Mouse (Mus musculus) urinary bladder, postnatal 14 days (tissue): ENCODE results near the gene Pogk.

Experiments
- DNase-seq: peaks from one replicate; pipeline ENCODE4 v3.0.0; 2021; ENCODE audit warnings: low spot score

The Pogk gene

DNA sequence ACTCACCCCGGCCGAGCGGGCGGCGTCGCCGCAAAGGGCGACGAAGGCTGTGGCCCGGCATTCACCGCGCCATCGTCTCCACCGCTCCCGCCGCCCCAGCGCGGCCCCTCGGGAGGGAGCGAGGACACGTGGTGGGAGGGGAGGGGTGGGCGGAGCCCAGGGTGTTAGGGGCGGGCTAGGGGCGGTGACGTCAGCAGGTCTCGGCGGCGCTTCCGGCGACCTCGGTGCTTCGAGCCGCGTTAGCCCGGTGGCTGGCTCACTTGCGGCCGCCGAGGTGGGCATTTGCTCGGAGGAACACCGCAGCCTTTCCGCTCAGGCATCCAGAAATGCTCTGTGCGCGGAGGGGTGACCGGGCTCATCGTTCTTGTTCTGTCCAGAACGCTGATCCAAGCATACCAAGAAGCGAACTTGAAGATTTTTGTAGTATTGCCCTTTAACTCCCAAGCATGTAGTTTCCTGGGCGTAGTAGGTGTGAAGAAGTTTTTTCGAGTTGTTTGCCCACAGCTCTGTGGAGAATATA, at the start of gene Pogk:
Gene Pogk (minus strand): TSS at position 163 of the 520 bp plus-strand sequence.
- DNase-seq, result peak; percentile 83

DNA sequence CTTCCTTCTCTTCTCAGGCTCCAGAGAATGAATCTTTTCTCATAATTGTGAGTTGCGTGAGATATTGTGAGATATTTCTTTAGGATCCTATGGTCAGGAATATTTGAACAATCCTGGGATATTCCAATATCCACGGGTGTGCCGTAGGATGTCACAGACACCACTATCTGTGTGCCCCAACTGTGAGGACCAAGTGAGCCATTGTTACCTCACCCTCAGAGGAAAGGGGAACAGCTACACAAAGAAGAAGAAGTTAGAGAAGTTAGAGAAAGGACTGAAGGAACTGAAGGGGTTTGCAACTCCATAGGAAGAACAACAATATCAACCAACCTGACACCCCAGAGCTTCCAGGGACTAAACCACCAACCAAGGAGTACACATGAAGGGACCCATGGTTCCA, 32.3 kb upstream of the Pogk start:
- DNase-seq, result no peak

DNA sequence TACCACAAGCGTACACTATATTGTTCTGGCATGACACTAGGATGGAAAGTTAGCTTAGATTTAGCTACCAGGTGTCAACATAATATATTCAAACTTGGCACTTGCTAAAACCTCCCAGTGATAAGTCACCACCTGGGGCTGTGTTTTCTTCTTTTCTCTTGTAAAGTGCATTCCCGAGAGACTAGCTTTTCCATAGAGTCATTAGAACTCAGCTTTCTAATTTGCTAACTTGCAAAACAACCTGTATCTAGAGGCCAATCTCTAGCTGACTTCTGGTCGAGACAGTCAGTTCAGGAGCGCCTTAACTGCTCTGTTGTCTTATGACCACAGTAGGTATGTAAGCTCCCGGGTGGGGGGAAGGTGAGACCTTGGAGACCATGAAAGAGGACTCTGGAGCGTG, 29.8 kb upstream of the Pogk start:
- no peak for DNase-seq

DNA sequence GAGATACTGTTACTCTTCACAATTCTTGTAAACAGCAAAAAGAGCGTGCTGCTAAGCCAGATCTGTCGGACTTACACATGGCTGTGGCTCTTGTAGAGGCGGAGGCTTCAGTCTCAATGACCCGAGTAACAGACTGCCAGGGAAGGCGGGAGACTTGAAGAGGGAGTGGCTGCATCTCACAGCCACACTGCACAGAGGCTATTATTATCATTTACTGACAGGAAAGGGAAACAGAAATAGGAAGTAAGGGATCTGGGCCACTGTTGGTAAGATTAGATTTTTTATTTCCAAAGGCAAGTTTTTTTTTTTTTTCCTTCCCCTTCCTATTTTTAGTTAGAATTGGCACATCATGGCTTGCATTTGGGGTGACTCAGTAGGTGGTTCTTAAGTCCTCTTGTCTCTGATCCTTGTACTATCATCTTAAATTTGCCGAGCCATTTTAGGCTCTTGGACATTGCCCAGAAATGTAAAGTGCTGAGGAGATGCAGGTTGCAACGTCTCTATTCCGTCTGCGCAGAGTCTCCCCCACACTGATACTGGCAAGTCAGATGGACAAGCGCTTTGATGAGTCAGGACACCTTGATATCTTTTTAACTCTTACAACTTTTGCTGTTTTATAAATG, 20.3 kb upstream of the Pogk start:
- DNase-seq, result no peak

DNA sequence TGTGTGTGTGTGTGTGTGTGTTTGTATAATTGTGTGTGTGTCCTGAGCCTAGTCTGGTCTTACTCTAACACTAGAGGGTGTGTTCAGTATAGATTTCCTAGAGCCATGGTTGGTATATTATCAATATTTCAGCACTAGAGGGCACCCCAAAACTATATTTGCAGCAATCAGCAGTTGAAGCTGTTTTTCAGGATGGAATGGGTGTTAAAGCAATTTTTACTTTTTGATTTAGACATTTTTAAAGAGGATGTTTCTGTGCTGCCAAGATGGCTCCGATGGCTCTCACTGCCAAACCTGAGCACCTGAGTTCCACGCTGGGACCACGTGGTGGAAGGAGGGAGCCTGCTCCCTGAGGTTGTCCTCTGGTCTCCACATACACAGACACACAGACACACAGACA, 19.4 kb upstream of the Pogk start:
- DNase-seq, result no peak

DNA sequence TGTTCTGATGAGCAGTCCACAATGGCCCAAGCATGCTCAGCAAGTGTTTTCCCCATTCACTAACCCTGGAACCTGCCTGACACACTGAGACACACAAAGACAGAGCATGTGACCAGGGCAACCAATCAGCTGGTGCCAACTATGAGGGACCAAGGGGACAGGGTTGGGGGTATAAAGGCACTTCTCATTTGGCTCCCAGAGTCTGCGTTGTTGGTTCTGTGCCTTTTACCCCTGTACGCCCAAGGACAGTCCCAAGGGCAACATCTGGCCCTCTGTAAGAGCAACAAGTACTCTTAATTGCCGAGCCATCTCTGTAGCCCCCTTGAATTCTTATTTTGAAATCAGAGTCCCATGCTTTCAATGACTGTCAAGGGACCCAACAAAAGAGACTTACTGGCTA, 2.6 kb upstream of the Pogk start:
- DNase-seq, result no peak

DNA sequence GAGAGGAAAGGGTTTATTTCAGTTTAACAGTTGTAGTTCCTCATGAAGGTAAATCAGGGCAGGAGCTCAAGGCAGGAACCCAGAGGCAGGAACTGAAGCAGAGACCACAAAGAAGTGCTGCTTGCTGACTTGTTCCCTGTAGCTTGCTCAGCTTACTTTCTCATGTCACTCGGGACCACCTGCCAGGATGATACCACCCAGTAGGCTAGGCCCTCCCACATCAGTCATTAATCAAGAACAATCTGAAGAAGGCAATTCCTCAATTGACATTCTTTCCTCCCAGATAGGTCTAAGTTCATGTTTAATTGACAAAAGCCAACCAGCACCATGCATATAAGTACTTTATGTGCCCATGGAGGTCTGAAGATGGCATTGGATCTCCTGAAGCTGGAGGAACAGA, 1.9 kb upstream of the Pogk start:
- no peak for DNase-seq

DNA sequence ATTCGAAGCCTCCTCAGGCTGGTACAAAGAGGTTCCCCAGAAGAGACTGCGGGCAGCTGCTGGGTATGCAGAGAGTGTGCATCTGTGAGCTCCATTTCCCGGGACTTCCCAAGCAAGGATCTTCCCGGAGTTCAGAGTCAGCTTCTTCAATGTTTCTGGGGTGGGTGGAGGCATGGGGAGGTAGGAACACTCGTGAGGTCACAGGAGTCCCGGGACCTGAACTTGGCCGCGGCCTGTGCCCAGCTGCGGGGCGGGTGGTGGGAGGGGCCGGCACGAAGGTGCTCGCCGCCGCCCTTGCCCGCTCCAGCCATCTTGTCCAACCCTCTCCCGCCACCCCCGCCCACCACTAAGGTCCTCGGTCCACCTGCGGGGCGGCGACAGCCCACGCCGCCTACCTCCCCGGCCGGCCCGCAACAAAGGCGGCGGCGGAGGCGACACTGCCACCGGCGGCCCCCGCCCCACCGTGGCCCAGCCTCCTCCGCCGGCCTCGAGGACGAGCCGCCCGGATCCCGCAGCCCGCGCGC, 424 bp downstream of the Pogk start:
- DNase-seq, result peak; percentile 40

DNA sequence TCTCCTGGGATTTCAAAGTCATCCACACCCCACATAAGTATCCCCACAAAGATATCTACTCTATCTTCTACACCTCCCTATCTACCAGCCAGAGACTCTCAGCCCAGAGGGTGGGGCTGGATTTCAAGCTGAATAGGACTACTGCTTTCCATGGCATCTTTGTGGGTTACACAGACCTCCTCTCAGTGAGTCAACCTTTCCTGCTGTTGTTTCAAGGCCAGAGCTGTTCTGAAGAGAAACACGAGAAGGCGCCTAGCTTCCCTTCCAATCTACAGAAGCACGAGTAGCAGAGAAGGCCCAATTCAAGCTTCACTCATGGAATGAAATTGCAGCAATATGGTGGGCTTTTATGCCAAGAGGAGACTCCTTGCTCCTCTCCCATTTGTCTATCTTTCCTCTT, 5.8 kb downstream of the Pogk start:
- DNase-seq, result no peak

DNA sequence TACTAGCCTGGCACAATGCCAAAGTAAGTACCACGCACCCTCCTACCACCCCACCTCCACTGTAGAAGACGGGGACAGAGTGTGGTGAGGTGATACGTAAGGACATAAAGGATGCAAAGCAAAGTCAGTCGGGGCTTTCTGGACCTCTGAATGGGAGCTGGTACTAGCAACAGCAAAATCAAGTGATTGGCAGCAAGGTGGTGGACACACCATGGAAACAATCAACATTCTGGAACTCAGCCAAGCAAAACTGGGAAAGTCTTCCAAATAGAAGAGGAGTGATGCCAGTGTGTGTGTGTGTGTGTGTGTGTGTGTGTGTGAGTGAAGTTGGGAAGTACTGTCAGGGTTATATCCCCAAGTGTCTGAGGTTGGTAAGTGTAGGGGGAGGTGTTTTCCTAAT, 7.7 kb downstream of the Pogk start:
- no peak for DNase-seq

DNA sequence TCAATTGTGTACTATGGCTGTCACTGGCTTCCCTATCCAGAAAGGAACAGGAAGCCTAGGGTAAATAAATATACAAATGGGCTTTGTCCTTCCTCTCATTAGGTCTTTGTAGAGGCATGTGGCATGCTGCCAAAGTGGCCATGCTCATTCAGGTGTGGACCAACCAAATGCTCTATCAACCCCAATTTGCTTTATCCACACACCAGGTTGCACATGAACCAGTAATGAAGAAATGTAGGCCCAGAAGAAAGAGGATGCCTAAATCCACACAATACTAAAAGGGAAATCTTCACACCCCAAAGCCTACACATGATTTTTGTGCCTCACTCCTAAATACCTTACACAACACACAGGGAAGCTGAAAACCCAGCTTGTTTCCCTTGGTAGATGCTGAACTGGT, 8.2 kb downstream of the Pogk start:
- no peak for DNase-seq

DNA sequence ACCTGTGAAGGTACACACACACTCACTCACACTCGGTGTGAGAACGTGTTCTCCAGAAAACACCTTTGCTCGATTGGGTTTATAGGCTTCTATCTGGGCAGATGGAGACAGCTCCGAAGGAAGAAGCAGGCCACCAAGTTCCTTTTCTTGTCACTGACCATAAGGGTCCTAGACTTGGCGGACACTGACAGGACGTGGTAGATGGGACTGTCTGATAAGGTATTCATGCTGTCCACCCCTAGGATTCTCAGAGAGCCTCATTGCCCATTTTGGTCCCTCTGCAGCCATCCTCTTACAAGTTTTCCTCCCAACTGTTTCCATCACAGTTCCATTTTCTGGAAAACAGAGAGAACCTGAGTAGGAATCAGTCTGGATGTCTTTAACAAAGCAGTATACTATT, 13.3 kb downstream of the Pogk start:
- no peak for DNase-seq

DNA sequence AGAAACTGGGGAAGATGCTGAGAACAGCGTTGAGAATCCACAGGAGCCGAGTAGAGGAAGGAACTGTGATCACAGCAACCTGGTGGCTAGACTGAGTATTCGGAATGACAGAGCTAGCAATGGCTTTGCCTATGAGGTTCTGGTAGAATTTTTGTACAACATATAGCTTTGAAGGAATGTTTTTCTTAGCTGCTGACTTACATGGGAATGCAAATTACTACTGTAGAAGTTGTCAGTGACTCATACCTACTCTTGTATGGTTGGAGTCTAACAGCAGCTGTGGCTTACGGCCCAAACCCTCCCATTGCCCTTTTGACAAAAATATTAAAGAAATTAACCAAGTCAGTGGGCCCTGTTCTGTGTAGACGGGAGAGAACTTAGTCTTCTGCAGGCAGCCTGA, 14.0 kb downstream of the Pogk start:
- DNase-seq, result no peak

DNA sequence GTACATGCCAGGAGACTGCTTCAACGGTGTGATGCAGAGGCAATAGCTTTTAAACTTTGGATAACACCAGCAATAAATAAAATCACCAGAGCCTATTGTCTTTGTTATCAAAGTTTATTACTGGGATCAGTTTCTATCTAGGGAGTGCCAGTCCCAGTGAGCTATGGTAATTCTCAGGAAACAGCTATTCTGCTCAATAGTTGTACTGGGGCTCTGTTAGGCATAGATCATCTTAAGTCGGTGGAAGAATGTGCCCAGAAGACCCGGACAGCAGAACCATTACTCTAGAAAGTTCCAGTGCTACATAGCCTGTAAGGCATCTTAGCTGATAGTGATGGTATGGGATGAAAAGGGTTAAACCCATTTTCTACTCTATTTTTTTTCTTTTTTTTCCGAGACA, 14.9 kb downstream of the Pogk start:
- no peak for DNase-seq

DNA sequence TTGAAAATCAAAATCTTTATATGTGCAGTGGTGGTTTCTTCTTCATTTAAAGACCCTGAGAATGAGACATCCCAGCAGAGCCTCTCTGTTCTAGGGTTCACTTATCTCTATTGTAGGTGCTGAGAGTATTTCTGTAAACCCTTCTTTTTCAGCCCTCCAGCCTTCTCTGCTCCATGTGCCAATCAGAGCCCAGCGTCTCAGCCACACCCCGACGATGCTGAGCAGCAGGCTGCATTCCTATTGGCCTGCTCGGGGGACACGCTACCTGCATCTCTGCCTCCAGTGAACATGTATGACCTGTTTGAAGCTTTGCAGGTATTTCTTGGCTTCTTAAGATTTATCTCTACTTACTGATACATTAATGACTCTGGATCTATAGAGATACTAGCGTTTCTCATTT, 18.0 kb downstream of the Pogk start:
- DNase-seq, result no peak

DNA sequence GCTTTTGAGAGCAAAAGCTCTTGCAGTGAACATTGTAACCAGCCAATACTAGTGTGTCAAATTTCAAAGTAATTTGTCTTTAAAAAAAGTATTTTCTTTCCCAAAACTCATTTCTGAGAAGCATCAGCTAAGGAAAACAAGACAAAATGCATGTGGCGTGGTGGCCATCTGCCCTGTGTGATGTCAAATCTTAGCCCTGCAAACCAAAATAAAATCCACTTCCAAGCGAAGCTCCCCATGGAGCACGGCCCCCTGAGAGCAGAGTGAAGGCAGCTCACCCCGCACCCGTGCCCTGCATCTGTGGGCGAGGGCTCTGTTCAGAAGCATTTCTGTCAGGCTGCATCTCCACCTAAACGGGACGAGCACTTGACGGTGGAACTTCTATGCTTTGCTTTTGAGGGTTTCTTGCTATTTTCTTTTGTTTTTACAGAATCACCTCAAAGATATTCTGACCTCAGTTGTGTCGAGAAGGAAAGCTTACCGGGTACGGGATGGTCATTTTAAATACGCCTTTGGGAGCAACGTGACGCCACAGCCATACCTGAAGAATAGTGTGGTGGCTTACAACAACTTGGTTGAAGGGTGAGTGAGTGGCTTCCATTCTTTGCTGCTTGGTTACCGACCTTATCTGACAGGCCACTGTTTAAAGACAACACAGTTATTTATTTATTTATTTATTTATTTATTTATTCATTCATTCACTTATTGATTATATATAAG, 20.1 kb downstream of the Pogk start:
- no peak for DNase-seq

DNA sequence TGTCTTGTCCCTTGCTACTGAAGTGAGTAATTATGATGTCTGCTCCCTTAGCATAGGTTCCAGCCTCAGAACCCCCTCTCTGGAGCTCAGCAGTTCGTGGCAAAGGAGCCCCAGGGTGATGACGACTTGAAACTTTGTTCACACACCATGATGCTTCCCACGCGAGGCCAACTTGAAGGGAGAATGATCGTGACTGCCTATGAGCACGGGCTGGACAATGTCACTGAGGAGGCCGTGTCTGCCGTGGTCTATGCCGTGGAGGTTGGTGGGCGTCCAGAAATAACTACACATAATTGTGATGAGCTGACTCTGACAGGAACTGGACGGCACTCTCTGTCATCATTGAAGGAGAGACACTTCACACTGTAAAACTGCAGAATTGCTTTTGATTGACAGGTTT, 21.2 kb downstream of the Pogk start:
- DNase-seq, result no peak

DNA sequence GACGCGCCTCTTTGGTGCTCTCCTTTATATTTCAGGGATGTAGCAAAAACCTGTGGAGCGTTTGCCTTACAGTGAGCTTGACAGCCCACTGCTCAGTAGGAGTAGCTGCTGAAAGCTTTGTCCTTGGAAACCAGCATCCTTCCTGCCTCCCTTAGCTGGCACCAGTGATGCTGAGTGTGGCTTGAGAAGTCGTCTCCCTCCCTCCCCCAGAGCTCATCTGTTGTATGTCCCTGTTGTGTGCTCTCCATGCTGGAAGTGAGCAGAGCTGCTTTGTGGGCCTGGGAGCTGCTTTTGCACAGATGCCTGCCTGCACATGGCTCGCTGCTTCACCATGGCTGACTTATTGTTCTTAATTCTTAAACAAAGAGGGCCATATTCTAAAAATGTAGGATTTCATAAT, 24.2 kb downstream of the Pogk start:
- no peak for DNase-seq

DNA sequence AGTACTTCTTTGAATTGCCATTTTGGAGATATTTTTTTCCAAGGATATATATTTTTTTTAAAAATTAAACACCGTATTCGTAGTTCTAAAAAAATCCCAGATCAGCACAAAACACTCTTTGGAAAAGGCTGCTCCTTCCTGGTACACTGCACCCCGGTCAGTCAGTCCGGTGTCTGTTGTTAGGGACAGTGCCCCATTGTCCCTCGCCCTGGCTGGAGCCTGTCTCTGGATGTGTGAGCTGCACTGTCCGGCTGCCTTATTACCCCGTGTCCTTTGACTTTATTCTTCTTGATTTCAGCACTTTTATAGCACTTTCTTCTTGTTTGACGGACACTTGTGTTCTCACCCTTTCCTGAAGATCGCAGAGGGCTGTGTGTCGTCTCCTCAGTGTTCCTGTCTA, 25.0 kb downstream of the Pogk start:
- DNase-seq, result no peak

DNA sequence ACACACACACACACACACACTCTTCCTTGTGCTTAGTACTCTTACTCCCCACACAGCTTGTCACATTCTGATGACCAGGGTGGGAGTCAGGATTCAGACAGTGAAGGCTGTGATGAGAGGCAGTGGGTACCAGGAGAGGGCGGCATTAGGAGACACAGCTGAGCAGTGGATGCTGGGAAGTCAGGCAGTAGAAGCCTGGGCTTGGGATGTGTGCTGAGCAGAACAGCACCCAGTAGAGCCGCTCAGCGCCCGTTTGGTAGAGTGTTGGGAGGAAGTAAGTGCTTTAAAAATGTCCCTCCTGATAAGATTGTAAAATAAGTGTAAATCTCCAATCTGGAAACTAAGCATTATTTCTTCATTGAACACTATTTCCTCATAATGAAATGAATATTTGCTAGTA, 27.0 kb downstream of the Pogk start:
- no peak for DNase-seq

DNA sequence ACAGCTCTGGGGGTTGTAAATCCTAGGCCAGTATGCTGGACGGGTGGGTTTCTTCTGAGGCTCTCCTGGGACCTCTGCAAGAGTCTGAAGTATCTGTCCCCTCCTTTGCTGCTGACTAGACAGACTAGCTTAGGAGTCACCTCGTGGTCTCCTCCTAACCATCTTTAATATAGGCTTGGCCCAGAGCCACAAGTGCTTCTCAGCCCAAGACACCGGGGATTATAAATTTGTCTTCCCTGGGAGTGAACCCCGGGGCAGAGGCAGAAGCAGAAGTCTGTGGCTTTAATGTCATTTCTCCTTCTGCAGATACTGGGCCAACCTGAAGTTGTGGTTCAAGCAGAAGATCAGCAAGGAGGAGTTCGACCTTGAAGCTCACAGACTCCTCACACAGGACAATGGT, 27.8 kb downstream of the Pogk start:
- DNase-seq, result no peak

DNA sequence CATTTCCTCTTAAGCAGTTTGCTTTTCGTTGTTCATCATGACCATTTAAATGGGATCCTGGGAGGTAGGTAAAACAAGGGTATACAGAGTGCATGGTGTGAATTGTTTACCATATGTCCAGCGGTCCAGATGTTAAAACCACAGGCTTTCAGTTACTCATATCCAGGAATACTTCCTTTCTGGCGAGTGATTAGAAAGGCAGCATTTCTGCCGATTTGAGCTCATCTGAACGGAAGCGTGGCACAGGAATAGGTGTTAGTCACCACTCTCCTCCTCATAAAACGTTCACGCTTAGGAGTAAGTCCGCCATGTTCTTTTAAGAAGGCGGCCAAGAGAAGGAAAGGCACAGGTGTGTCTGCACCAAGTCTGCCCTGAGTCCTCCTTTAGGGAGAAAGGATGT, 28.3 kb downstream of the Pogk start:
- no peak for DNase-seq

DNA sequence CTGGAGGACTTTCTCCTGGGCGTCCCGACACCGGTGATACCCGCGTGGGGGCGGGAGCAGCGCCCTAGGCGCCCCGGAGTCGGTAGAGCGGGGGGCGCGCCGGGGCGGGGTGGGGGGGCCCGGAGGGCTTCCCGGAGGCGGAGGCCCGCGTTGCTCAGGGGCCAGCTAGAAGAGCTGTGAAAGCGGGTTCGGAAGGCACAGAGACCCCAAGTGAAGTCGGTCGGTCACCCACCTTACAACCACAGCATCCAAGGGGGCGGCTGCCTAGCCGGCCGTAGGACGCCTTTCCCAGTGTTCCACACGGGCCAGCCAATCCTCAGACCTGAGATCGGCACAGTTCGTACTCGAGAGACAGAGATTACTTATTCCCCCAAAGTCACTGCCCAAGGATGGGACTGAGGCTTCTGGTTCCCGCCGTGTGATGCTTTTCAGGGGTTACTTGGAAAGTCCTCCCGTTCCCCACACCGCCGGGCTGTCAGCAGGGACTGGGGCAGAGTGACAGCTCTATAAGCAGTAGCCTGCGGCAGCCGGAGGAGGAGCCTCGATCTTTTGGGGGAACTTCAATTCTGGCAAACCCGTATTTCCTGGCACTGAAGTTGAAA, 29.9 kb downstream of the Pogk start:
- peak; percentile 58 for DNase-seq
